Mouse (Mus musculus) liver, postnatal 0 days (tissue): ENCODE data around the gene Uqcc2. TPM values are rescaled to one million over a fixed set of nuclear protein-coding genes. Genes with fewer than 3 reads are reported as not detected.

Experiments used
- ATAC-seq: fragments of 200-750 bp; cut with Nextera tagmentation; 2 replicates; pipeline ENCODE4 v1.8.0; 2017; ENCODE audit warnings: mild to moderate bottlenecking, moderate library complexity
- DNase-seq: peaks from one replicate; pipeline ENCODE4 v3.0.0-alpha.2; 2016
- H3K27ac ChIP-seq: fragments of 300-500 bp; sonication (generic); 2 replicates; pipeline ENCODE4 v1.5.1; 2014; ENCODE audit warnings: antibody characterized with exemption, moderate library complexity, mild to moderate bottlenecking, low read depth
- H3K27me3 ChIP-seq: fragments of 300-500 bp; sonication (generic); 2 replicates; pipeline ENCODE4 v1.6.1; 2014; ENCODE audit warnings: low read length, control low read depth, mixed read lengths; ENCODE audit not compliant: insufficient read depth
- H3K36me3 ChIP-seq: fragments of 300-500 bp; sonication (generic); replicated peaks from 2 replicates; pipeline ENCODE4 v1.6.1; 2014; ENCODE audit warnings: mild to moderate bottlenecking, control low read depth, low read length, moderate library complexity, mixed read lengths; ENCODE audit not compliant: insufficient read depth
- H3K4me1 ChIP-seq: fragments of 300-500 bp; sonication (generic); 2 replicates; pipeline ENCODE4 v1.6.1; 2014; ENCODE audit warnings: antibody characterized with exemption, mild to moderate bottlenecking, control low read depth; ENCODE audit not compliant: insufficient read depth
- H3K4me2 ChIP-seq: fragments of 300-500 bp; sonication (generic); 2 replicates; pipeline ENCODE4 v1.6.1; 2014; ENCODE audit warnings: low read depth, mild to moderate bottlenecking, low read length, moderate library complexity, mixed read lengths
- H3K4me3 ChIP-seq: fragments of 300-500 bp; sonication (generic); 2 replicates; pipeline ENCODE4 v1.5.1; 2014; ENCODE audit warnings: low read depth, low read length
- H3K9ac ChIP-seq: fragments of 300-500 bp; sonication (generic); replicated peaks from 2 replicates; pipeline ENCODE4 v1.6.1; 2014; ENCODE audit warnings: mild to moderate bottlenecking, moderate library complexity
- H3K9me3 ChIP-seq: fragments of 300-500 bp; sonication (generic); 2 replicates; pipeline ENCODE4 v1.6.1; 2016; ENCODE audit warnings: mild to moderate bottlenecking, control low read depth, low read length, mixed read lengths
- CTCF ChIP-seq: sonication (generic); IDR thresholded peaks from 2 replicates; pipeline ENCODE4 v1.5.1; 2016; ENCODE audit warnings: antibody characterized with exemption, low read depth
- EP300 ChIP-seq: IDR thresholded peaks from 2 replicates; pipeline ENCODE4 v1.6.1; 2016; ENCODE audit warnings: antibody characterized with exemption, low read depth, mild to moderate bottlenecking
- WGBS: fragments of 180-500 bp; shearing (Covaris S2); extraction: QIAGEN DNeasy Blood & Tissue Kit; methylation state at CpG from one replicate; pipeline ENCODE4 v1.1.7; 2014; ENCODE audit not compliant: insufficient replicate concordance; 5-methylcytosine and 5-hydroxymethylcytosine counted together
- polyA plus RNA-seq: library from polyadenylated mRNA; unstranded; fragments of >200 nt; fragmentation: Nextera tagmentation; extraction: Ambion mirVana; gene quantifications from 2 replicates; pipeline ENCODE4 v1.2.1, GENCODE M21; 2015

Uqcc2 gene
- 101 and 107 TPM in 2 replicates for polyA plus RNA-seq

DNA sequence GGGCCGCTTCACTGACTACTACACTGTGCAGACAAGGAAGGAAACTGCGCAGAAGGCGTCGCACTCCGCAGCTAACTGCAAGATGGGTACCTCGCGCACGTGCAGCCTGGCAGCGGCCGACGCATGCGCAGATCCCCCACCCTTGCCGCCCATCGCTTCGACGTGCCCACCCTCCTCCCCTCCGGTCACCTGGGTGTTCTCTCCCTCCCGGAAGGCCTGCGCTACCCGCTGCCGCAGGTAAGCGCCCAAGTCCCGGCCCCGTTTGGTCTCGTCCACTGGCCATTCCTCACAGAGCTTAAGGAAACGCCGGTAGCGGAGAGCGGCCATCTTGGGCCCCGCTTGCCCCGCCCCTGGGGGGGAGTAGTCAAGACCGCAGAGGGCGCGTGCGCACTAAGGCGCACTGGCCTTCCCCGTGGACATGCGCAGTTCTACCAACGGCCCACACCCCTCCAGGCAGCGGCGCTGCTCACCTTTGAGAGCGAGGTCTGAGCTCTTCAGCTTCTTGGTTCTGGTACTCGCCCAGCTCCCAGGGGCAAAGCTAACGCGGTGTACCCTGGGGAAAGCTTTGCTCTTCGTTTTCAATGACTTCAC is at the start of gene Uqcc2:
Gene Uqcc2 (minus strand): TSS at position 366 of the 591 bp plus-strand sequence.
- H3K4me1 ChIP-seq: peaks cover 13% of the 10 kb centered on the region

DNA sequence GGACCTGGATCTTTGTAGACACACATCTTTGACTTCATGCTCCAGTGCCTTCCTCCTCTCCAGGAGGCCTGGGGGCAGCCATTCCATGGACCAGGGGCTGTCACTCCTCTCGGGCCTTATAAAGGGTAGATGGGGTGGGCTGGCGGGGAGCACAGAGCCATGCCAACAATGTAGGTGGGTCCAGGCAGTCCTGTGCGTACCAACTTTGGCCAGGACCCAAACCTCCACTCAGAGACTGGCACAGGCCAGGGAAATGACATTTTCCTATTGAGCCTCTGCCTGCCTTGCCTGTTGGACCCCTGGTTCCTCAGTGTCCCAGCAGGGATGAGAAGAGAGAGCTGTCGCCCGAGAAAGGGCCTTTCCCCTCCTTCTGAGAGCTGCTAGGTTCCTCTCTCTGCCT is 48.7 kb upstream of the Uqcc2 start:
- no peak overlapping the region for H3K9ac ChIP-seq
- no peak overlapping the region for H3K27ac ChIP-seq
- H3K4me2 ChIP-seq: no peak overlapping the region
- WGBS: 84% methylated on average over 5 of the region's 5 CpGs
- DNase-seq (no peak), ATAC-seq (no peak)
- H3K9me3 ChIP-seq: no peaks in the 10 kb centered on the region
- no peaks in the 10 kb centered on the region for H3K36me3 ChIP-seq
- TF ChIP-seq EP300: no peak
- no peak for TF ChIP-seq CTCF
- H3K4me1 ChIP-seq: no peaks in the 10 kb centered on the region
- no peaks in the 10 kb centered on the region for H3K27me3 ChIP-seq
- H3K4me3 ChIP-seq: no peak overlapping the region

More for the DNA sequence above, at the start of gene Uqcc2:
- TF ChIP-seq EP300 (no peak), CTCF (peak; percentile 87)
- Histone ChIP-seq H3K27ac (peak within 1 kb of the TSS; percentile 62), H3K4me2 (peak within 1 kb of the TSS; percentile 78), H3K9me3 (no peaks in the 10 kb centered on the region), H3K27me3 (no peaks in the 10 kb centered on the region), H3K4me3 (peak within 1 kb of the TSS; percentile 79), H3K9ac (peak within 1 kb of the TSS; percentile 70), H3K36me3 (no peaks in the 10 kb centered on the region)
- peak; percentile 99 for DNase-seq
- WGBS: 2% methylated on average over 46 of the region's 46 CpGs
- ATAC-seq: peak; percentile 98

DNA sequence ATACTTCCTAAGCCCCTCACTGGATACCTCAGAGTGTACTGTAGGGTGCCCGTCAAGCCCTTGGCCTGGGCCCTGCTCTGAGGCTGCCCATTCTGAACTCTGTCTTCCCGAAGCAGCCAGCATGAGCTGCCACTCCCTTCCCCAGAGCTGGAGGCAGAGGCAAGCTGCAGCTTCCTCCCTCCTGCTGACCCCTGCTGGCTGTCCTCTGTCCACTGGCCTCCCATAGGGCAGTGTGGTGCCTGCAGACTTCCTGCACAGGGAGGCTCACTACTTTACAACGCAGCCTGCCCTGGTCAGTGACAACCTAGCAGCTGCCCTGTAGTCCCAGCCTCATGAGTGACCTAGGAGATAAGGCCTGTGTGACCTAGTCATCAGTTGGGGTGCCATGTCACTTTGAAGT is 48.0 kb upstream of the Uqcc2 start:
- Histone ChIP-seq H3K9me3 (no peaks in the 10 kb centered on the region), H3K4me2 (no peak overlapping the region), H3K27me3 (no peaks in the 10 kb centered on the region), H3K4me3 (no peak overlapping the region), H3K36me3 (no peaks in the 10 kb centered on the region), H3K27ac (no peak overlapping the region), H3K4me1 (no peaks in the 10 kb centered on the region), H3K9ac (no peak overlapping the region)
- TF ChIP-seq CTCF: peak; percentile 54
- no peak for TF ChIP-seq EP300
- ATAC-seq (no peak), DNase-seq (no peak)
- WGBS: 37% methylated on average over 3 of the region's 3 CpGs

DNA sequence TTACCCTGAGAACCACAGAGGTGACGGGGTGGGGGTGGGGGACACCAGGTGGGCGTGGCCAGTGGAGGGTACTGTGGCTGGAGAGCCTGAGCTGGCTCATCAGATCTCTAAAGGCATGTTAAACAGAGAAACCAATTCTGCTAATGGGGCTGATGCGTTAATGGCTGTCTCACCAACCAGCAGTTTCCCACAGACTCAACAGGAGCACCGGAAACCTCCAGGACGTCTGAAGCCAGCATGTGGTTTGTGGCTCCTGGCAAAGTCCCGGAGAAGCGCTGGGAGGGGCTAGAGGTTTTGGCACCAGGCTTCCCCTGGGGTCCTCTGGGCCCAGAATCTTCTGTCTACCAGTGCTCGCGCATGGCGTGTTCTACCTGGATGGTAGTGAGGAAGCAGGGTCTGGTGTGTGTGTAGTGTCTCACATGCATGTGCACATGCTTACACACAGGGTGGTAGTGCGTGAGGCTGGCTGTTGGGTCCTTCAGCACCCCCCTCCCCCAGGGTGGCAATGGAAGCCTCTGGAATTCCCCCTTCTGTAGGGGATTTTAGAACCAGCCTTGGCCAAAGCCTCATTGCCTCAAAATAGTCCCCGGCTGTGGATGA is 46.1 kb upstream of the Uqcc2 start:
- TF ChIP-seq EP300 (no peak), CTCF (no peak)
- Histone ChIP-seq H3K27me3 (no peaks in the 10 kb centered on the region), H3K4me1 (no peaks in the 10 kb centered on the region), H3K9me3 (no peaks in the 10 kb centered on the region), H3K4me3 (no peak overlapping the region), H3K27ac (no peak overlapping the region), H3K36me3 (no peaks in the 10 kb centered on the region), H3K4me2 (no peak overlapping the region), H3K9ac (no peak overlapping the region)
- DNase-seq (no peak), ATAC-seq (no peak)
- 54% methylated on average over 12 of the region's 12 CpGs for WGBS

DNA sequence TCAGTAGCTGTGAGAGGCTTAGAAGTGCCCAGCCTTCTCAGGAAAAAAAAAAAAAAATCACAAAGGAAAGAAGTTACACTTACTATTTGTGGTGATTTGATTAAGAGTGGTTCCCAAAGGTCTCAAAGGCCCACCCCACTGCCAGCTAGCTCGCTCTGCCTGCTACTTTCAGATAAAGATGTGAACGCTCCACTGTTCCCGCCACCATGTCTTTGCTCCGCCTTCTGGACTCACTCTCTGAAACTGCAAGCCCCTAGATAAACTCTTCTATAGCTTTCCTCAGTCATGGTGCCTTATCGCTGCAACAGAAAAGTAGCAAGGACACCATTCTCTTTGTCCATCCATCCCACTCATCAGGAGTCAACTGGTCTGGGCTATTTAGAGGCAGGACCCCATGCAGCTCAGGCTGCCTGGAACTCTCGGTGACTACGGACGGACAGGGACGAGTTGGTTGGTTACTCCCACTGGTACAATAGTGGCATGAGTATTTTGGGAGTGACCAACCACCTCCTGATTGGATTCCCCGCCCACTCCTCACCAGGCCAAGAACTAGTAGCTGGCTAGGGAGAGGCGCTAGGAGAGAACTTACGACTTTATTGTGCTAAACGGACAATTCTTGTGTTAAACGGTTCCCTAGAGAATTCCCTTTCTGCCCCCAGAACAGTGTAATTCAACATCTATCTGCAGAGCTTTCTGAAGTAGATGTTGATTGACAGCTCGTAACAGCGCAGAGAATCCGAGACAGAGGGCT is 44.9 kb upstream of the Uqcc2 start:
- Histone ChIP-seq H3K4me2 (no peak overlapping the region), H3K27ac (no peak overlapping the region), H3K4me3 (no peak overlapping the region), H3K9ac (no peak overlapping the region), H3K27me3 (no peaks in the 10 kb centered on the region), H3K4me1 (peaks cover 2% of the 10 kb centered on the region; the same call in 1 of the 2 replicates), H3K36me3 (no peaks in the 10 kb centered on the region), H3K9me3 (no peaks in the 10 kb centered on the region)
- WGBS: 82% methylated on average over 17 of the region's 17 CpGs
- DNase-seq (no peak), ATAC-seq (no peak)
- TF ChIP-seq EP300 (no peak), CTCF (no peak)

DNA sequence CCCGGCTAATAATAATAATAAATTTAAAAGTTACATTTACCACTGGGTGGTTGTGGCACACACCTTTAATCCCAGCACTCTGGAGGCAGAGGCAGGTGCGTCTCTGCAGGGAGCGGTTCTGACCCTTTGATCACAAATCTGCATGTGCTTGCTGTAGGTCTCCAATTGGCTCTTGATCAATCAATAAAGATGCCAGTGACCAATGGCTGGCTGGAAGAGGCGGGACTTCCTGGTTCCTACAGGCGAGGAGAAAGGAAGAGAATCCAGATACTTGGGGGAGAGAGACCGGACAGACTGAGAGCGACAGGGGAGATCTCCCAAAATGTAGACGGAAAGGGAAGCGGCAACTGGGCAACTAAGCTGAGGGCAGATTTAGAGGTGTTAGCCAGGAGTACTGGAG is 44.3 kb upstream of the Uqcc2 start:
- WGBS: 83% methylated on average over 9 of the region's 9 CpGs

More for the DNA sequence above, 44.3 kb upstream of the Uqcc2 start:
- Histone ChIP-seq H3K36me3 (no peaks in the 10 kb centered on the region), H3K9me3 (no peaks in the 10 kb centered on the region), H3K4me2 (no peak overlapping the region), H3K4me1 (peaks cover 4% of the 10 kb centered on the region; the same call in 1 of the 2 replicates), H3K9ac (no peak overlapping the region), H3K4me3 (no peak overlapping the region), H3K27me3 (no peaks in the 10 kb centered on the region), H3K27ac (no peak overlapping the region)
- no peak for ATAC-seq
- TF ChIP-seq CTCF (no peak), EP300 (no peak)
- no peak for DNase-seq
